Mouse (Mus musculus): ENCODE measurements around the gene Prkaa2.

- TF ChIP-seq CTCF (IDR thresholded peaks at IDR 0.05) = no peak
- no peak for TF ChIP-seq POLR2A (IDR thresholded peaks at IDR 0.05; ENCODE audit: insufficient read depth, low read depth, low read length)
- no peak for TF ChIP-seq EP300 (IDR thresholded peaks at IDR 0.05; ENCODE audit: insufficient read depth, low read depth, low read length)
These were observed 116.4 kb downstream of the Prkaa2 start for GRCm38 (mm10) chr4:104993140-104993874.

Measured in heart, adult 2 months (tissue).